Mouse (Mus musculus): Measurements from ENCODE around the gene Igfbp6. TPM values are rescaled to one million over a fixed set of nuclear protein-coding genes. Genes with fewer than 3 reads are reported as not detected.

Igfbp6 gene
- polyA plus RNA-seq, 1 experiment from 2014 or later = 0.79 TPM

DNA sequence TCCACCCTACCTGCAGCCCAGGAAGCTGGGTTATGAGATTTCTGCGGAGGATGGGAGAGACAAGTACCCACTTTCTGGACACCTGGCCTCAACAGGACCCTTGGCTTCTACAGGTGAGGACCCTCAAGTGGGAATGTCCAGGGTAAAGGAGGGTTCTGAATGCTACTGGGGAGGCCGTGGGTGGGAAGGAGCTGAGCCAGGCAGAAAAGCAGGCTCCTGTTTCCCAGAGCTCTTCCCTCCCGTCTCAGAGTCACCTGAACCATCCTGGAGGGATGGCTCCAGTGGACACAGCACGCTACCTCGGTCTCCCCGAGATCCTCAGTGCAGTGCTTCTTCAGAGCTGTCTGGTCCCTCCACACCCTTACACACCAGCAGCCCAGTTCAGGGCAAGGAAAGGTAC lies 32.0 kb upstream of the Igfbp6 start:
- ATAC-seq (ENCODE audit: low FRiP score) = no peak
- Histone ChIP-seq H3K27me3 (peaks cover 14% of the 10 kb centered on the region), H3K36me3 (replicated peaks) (peaks cover 15% of the 10 kb centered on the region), H3K9me3 (no peaks in the 10 kb centered on the region), H3K4me2 (no peak overlapping the region), H3K27ac (no peak overlapping the region), H3K4me1 (peaks cover 9% of the 10 kb centered on the region), H3K4me3 (replicated peaks) (no peak overlapping the region), H3K9ac (no peak overlapping the region)
- 86% methylated on average over 6 of the region's 6 CpGs for WGBS

DNA sequence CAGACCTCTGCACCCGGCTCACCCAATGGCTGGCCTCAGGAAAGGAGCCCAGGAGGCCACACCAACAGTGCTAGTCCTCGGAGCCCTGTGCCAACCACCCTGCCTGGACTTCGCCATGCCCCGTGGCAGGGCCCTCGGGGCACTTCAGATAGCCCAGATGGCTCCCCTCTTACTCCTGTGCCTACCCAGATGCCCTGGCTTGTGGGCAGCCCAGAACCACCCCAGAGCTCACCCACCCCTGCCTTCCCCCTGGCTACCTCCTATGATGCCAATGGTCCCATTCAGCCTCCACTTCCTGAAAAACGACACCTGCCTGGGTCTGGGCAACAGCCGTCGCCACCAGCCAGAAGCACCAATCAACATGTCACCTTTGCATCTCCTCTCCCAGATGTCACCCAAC lies 31.3 kb upstream of the Igfbp6 start:
- Histone ChIP-seq H3K9me3 (no peaks in the 10 kb centered on the region), H3K9ac (no peak overlapping the region), H3K4me1 (peaks cover 6% of the 10 kb centered on the region; the same call in 1 of the 2 replicates), H3K4me2 (no peak overlapping the region), H3K27ac (no peak overlapping the region), H3K36me3 (replicated peaks) (peaks cover 22% of the 10 kb centered on the region), H3K4me3 (replicated peaks) (no peak overlapping the region), H3K27me3 (peaks cover 8% of the 10 kb centered on the region)
- ATAC-seq (ENCODE audit: low FRiP score) = no peak
- 80% methylated on average over 8 of the region's 8 CpGs for WGBS

DNA sequence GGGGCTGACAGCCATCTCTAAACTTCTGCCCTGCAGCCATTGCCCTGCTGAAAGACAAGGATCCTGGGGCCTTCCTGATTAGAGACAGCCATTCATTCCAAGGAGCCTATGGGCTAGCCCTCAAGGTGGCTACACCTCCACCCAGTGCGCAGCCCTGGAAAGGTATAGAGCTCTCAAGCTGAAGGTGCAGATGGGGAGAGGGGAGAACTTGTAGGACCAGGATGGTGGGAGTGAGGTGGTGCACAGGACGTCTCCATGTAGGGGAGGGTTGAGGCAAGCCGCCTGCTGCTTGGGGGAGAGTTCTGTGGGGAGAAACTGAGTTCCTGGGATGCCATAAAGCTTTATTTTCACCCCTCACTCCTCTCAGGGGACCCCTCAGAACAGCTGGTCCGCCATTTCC lies 30.5 kb upstream of the Igfbp6 start:
- Histone ChIP-seq H3K27ac (no peak overlapping the region), H3K9me3 (no peaks in the 10 kb centered on the region), H3K27me3 (0 out of 2 replicates have a peak, but pooled peaks cover 2% of the 10 kb centered on the region), H3K4me1 (peaks cover 6% of the 10 kb centered on the region; the same call in 1 of the 2 replicates), H3K4me2 (no peak overlapping the region), H3K9ac (no peak overlapping the region), H3K36me3 (replicated peaks) (peaks cover 30% of the 10 kb centered on the region), H3K4me3 (replicated peaks) (no peak overlapping the region)
- 91% methylated on average over 4 of the region's 4 CpGs for WGBS
- ATAC-seq (ENCODE audit: low FRiP score) = no peak

DNA sequence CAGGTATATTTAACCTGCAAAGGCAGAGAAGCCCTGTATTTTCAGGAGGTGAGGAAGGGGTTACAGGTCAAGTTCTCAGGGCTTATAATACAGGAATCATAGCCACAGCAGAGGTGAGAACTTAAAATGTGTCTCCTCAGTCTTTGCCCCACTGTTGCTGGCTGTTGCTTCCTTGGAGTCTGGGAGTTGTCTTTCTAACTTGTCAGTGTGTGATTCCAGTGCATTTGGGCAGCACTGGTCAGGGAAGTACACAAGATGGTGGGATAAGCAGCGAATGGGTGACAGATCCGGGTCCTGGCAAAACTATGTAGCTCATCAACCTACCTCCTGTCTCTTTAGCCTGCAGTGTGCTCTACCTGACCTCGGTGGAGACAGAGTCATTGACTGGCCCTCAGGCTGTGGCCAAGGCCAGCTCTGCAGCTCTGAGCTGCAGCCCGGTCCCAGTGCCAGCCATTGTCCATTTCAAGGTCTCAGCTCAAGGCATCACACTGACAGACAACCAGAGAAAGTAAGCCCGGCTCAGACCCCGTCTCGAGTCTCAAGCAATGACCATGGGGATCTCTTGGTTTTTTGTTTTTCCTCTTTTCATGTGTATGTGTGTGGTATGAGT lies 29.4 kb upstream of the Igfbp6 start:
- Histone ChIP-seq H3K4me2 (no peak overlapping the region), H3K27me3 (no peaks in the 10 kb centered on the region), H3K36me3 (replicated peaks) (peaks cover 39% of the 10 kb centered on the region), H3K9me3 (no peaks in the 10 kb centered on the region), H3K27ac (no peak overlapping the region), H3K4me3 (replicated peaks) (no peak overlapping the region), H3K9ac (no peak overlapping the region), H3K4me1 (peaks cover 6% of the 10 kb centered on the region; the same call in 1 of the 2 replicates)
- ATAC-seq (ENCODE audit: low FRiP score) = no peak
- 84% methylated on average over 7 of the region's 7 CpGs for WGBS

DNA sequence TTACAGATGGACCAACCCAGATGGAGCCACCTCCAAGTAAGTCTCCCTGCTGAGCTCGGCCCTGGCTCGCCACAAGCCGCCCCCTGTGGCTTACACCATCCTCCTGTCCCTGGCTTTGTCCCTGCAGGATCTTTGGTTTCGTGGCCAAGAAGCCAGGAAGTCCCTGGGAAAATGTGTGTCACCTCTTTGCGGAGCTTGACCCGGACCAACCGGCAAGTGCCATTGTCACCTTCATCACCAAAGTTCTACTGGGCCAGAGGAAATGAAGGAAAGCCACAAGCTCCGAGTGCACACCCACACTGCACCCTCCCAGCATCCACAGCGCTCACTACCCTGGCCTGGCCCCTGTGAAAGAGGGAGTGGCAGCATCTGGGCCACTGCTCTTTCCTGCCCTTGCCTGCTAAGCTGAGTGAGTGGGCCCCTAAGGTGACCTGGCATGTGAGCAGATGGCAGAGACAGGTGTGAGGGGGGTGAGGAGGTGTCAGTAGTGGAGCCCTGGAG lies 28.4 kb upstream of the Igfbp6 start:
- Histone ChIP-seq H3K4me2 (no peak overlapping the region), H3K36me3 (replicated peaks) (peaks cover 48% of the 10 kb centered on the region), H3K9ac (no peak overlapping the region), H3K4me3 (replicated peaks) (no peak overlapping the region), H3K27ac (peak overlapping the region; percentile 20; the same call in 1 of the 2 replicates), H3K27me3 (no peaks in the 10 kb centered on the region), H3K4me1 (peaks cover 6% of the 10 kb centered on the region; the same call in 1 of the 2 replicates), H3K9me3 (no peaks in the 10 kb centered on the region)
- ATAC-seq (ENCODE audit: low FRiP score) = no peak
- WGBS = 69% methylated on average over 9 of the region's 9 CpGs

DNA sequence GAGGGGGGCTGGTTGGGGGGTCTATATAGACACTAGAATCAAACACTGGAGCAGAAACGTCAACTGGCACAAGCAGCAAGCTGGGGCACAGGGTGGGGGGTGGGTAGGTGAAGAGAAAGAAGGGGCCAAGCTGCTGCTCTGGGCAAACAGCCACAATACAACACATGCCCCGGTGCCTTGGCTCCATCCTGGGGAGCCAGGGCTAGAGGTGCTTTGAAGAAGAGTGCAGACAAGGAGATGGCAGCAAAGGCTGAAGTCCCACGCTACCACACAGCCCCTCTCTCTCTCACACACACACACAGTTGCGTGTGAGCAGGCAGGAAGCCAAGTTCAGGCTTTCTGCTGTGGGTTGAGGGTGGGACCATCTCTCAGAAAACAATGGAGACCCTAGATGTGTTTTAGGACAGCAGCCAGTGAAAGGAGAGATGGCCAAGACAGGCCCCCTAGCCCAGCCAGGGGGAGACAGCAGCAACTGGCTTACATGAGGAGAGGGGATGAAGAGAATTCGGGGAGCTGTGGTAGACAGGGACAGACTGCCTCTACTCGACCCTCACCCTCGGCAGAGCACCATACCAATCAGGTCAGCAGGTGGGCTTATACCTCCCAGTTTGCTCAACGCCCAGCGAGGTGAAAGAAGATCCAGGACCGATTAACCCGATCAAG lies 27.3 kb upstream of the Igfbp6 start:
- H3K9ac ChIP-seq = no peak overlapping the region
- H3K36me3 ChIP-seq (replicated peaks) = peaks cover 59% of the 10 kb centered on the region
- H3K27me3 ChIP-seq = no peaks in the 10 kb centered on the region
- peak overlapping the region; percentile 68 for H3K27ac ChIP-seq
- peaks cover 6% of the 10 kb centered on the region; the same call in 1 of the 2 replicates for H3K4me1 ChIP-seq
- no peak for ATAC-seq (ENCODE audit: low FRiP score)
- WGBS = 77% methylated on average over 11 of the region's 11 CpGs
- no peaks in the 10 kb centered on the region for H3K9me3 ChIP-seq
- no peak overlapping the region for H3K4me2 ChIP-seq
- H3K4me3 ChIP-seq (replicated peaks) = no peak overlapping the region

DNA sequence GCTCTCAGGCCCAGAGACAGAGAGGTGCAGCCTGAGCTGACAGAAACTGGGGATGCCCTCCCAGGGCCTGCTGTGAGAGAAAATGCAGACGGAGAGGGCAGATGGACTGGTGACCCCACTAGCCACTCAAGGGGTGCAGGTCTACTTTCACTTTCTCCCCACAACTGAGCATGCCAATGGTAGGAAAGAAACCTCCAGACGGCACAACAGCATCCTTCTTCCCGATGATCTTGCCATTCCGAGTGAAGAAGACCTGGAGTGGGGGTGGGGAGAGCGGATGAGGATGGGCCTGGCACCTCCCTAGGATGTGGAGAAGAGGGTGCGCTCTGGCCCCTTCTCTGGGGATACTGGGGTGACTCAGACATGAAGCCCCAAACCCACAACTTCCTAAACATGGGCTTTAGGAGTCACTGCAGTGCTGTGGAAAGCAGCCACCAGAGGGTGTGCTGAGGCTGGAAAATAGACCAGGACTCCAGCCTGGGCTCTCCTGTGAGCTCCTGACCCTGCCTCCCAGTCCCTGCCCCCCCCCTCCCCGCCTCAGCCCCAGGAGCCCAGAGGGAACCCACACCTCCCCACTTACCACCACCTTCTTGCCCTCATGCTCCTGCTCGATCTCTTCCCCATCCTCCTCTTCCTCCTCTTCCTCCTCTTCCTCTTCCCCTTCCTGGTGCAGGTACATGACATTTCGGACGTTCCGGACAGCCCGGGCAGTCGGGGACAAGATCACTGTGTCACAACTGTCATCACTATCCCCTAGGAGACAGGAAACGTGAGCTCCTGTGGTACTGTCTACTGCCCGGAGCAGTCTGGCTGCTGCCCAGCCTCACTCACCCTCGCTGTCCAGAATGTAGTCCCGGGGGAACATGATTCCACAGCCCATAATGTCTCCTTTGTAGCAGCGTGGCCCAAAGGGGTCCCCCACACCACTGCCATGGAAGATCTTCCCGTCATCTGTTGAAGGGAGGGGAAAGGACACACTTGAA lies 26.4 kb upstream of the Igfbp6 start:
- Histone ChIP-seq H3K4me1 (peaks cover 6% of the 10 kb centered on the region; the same call in 1 of the 2 replicates), H3K9ac (no peak overlapping the region), H3K36me3 (replicated peaks) (peaks cover 65% of the 10 kb centered on the region), H3K27me3 (no peaks in the 10 kb centered on the region), H3K9me3 (no peaks in the 10 kb centered on the region), H3K4me3 (replicated peaks) (no peak overlapping the region), H3K4me2 (no peak overlapping the region), H3K27ac (peak overlapping the region; percentile 68; the same call in 1 of the 2 replicates)
- 0 out of 2 replicates have a peak, but pooled peaks have one; percentile 9 for ATAC-seq (ENCODE audit: low FRiP score)
- WGBS = 80% methylated on average over 19 of the region's 19 CpGs

DNA sequence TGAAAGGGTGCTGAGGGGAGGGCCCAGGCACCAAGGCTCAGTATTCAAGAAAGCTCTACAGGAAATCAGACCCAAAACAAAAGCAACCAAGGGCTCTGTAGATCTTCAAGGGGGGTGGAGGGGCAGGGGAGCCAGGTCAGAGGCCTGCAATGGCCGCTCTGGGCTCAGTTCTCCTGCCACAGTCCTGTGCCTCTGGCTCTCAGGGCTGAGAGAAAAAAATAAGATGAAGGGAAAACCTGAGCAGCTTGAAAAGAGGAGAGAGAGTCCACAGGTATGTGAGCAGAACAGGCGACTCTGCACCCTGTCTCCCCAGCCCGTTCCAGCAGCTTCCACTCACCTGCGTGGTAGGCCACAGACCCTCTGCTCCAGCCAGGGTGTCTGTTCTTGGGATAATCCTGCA lies 25.6 kb upstream of the Igfbp6 start:
- no peaks in the 10 kb centered on the region for H3K9me3 ChIP-seq
- no peak overlapping the region for H3K4me3 ChIP-seq (replicated peaks)
- no peak overlapping the region for H3K9ac ChIP-seq
- 0 out of 2 replicates have a peak overlapping the region, but pooled peaks have one; percentile 25 for H3K27ac ChIP-seq
- no peak overlapping the region for H3K4me2 ChIP-seq
- H3K27me3 ChIP-seq = no peaks in the 10 kb centered on the region
- H3K36me3 ChIP-seq (replicated peaks) = peaks cover 67% of the 10 kb centered on the region
- ATAC-seq (ENCODE audit: low FRiP score) = no peak
- H3K4me1 ChIP-seq = peaks cover 6% of the 10 kb centered on the region; the same call in 1 of the 2 replicates
- 79% methylated on average over 4 of the region's 4 CpGs for WGBS

DNA sequence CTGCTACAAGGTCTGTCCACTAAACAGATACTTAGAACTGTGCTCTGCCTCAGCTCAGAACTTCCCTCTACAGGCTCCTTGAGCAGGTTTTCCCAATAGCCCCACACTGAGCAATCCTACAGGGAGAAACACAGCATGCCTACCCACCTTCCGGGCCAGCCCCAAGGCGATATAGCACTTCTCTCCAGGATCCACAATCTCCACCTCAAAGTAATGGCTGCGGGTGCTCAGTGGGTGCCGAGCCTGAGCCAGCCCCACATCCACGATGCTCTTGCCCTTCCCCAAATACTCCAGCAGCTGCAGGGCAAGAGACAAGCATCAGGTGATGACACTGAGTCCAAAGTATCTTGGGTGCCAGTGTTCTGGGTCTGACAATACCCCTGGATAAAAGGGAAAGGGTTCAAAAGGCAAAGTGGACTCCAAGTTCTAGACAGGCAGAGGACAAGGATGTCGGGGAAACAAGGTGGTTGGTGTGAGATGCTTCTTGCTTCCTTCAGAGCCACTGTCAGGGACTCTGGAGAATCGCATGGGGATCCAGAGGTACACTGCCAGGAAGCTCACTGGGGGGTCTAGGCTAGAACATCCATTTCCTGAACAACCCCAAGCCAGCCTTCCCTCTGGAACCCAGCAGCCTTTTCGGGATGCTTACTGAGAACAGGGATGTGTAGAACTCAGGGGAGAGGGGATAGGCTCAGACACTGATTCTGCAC lies 24.9 kb upstream of the Igfbp6 start:
- Histone ChIP-seq H3K9me3 (no peaks in the 10 kb centered on the region), H3K9ac (no peak overlapping the region), H3K27ac (no peak overlapping the region), H3K4me2 (no peak overlapping the region), H3K27me3 (no peaks in the 10 kb centered on the region), H3K36me3 (replicated peaks) (peaks cover 68% of the 10 kb centered on the region), H3K4me3 (replicated peaks) (no peak overlapping the region), H3K4me1 (peaks cover 6% of the 10 kb centered on the region; the same call in 1 of the 2 replicates)
- no peak for ATAC-seq (ENCODE audit: low FRiP score)
- 81% methylated on average over 8 of the region's 8 CpGs for WGBS

DNA sequence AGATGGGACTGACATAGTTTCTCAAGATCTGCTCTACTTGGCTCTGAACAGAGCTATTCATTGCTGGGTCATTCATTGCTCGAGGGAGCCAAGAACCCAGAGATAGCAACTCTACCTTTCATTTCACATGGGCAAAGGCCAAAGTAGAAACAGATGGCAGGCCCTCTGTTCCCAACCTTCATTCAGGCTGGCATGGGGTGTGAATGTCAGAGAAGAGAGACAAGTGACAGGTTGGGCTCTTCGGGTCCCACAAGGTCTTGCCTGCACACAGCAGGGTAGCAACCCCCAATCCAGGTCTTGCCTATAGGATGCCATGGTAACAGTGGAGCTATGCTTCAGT lies 24.4 kb upstream of the Igfbp6 start:
- no peak for ATAC-seq (ENCODE audit: low FRiP score)
- Histone ChIP-seq H3K4me3 (replicated peaks) (no peak overlapping the region), H3K9me3 (no peaks in the 10 kb centered on the region), H3K36me3 (replicated peaks) (peaks cover 74% of the 10 kb centered on the region), H3K4me1 (peaks cover 6% of the 10 kb centered on the region; the same call in 1 of the 2 replicates), H3K27ac (no peak overlapping the region), H3K9ac (no peak overlapping the region), H3K27me3 (no peaks in the 10 kb centered on the region), H3K4me2 (no peak overlapping the region)
- 78% methylated on average over 2 of the region's 2 CpGs for WGBS

DNA sequence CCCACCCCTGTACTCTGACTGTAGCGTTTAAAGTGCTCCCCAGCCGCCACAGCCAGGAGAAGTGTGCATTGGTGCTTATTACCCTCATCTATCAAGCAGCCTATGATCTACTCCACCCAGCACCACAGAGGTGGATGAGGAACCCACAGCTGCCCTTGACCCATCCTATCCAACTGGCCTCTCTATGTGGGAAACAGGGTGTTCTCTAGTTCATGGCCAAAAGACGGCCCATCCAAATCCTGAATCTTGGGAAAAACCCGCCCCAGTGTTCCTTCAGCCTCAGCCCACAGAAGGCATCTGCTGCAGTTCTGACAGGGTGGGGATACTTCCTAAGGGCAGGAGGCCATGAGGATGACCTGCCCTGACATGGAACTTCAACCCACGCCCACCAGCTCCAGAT lies 23.6 kb upstream of the Igfbp6 start:
- Histone ChIP-seq H3K4me2 (no peak overlapping the region), H3K9me3 (no peaks in the 10 kb centered on the region), H3K27ac (no peak overlapping the region), H3K36me3 (replicated peaks) (peaks cover 76% of the 10 kb centered on the region), H3K4me3 (replicated peaks) (no peak overlapping the region), H3K27me3 (no peaks in the 10 kb centered on the region), H3K9ac (no peak overlapping the region), H3K4me1 (peaks cover 6% of the 10 kb centered on the region; the same call in 1 of the 2 replicates)
- WGBS = 85% methylated on average over 5 of the region's 5 CpGs
- ATAC-seq (ENCODE audit: low FRiP score) = no peak

Data from forebrain, embryonic 12.5 days (tissue).